Mouse (Mus musculus) layer of hippocampus, adult 8-10 months (tissue): ENCODE measurements around the gene Teddm2. TPM values are rescaled to one million over a fixed set of nuclear protein-coding genes. Genes with fewer than 3 reads are reported as not detected.
A peak's percentile ranks its signal among the peaks of the same experiment; 100 is the strongest.

Source experiments
- DNase-seq, 2 experiments: peaks; one replicate each; pipeline ENCODE4 v3.0.0; 2022; ENCODE audit warnings: low spot score in 2 of 2
- microRNA-seq, 2 experiments: library from miRNA; unstranded; fragments of <30 nt; microRNA quantifications; one replicate each; pipeline ENCODE4 v1.2.0; 2022
- total RNA-seq, 4 experiments: library from RNA; stranded (reverse); gene quantifications; 2 replicates each; pipeline ENCODE4 v1.2.4; 2022

Gene Teddm2
- total RNA-seq, 4 experiments from 2014 or later: 2.2 to 3.9 (median 2.3) TPM

- no peak for DNase-seq
Observed at GRCm38 (mm10) chr1:153836036-153836435, 64.0 kb downstream of the Teddm2 start.

- DNase-seq: no peak
Observed at GRCm38 (mm10) chr1:153830746-153831145, 69.3 kb downstream of the Teddm2 start.

GRCm38 (mm10) chr1:153820216-153820615 is 79.8 kb downstream of the Teddm2 start:
- no peak for DNase-seq

GRCm38 (mm10) chr1:153814278-153814677 is 85.8 kb downstream of the Teddm2 start:
- no peak for DNase-seq

GRCm38 (mm10) chr1:153807390-153807993 is 92.5 kb downstream of the Teddm2 start:
- DNase-seq: peak in 1 of 2 experiments; percentile 68

GRCm38 (mm10) chr1:153803530-153803929 is 96.5 kb downstream of the Teddm2 start:
- no peak for DNase-seq

- DNase-seq: no peak
Observed at GRCm38 (mm10) chr1:153802691-153803090, 97.3 kb downstream of the Teddm2 start.

Small RNAs within 50 kb of the gene (microRNA-seq; reads per million reads assigned to microRNA genes)
- gene Mir8114: 21.1 to 24.0 reads per million in 2 experiments

Other genes with a start within 250 kb of the Teddm2 start
- gene Rgs8, start 247.2 kb downstream of the Teddm2 start, total RNA-seq: 10 to 100 TPM; 52.3 to 76.3 (median 59.5) TPM
- gene Rgs16, start 159.9 kb downstream of the Teddm2 start, total RNA-seq: 1 to 10 TPM; 5.3 to 8.8 (median 7.4) TPM
- gene Rnasel, start 150.8 kb downstream of the Teddm2 start, total RNA-seq: 10 to 100 TPM in 1 of 4 experiments, 1 to 10 TPM in 3; 7.9 to 10.0 (median 8.9) TPM
- 1 to 10 TPM in 3 of 4 experiments, under 1 TPM in 1; 0.90 to 1.3 (median 1.2) TPM for gene Rgsl1, start 56.1 kb downstream of the Teddm2 start, total RNA-seq
- gene Teddm1b, start 25.9 kb downstream of the Teddm2 start, total RNA-seq: not detected
- not detected for gene Teddm1a, start 8.5 kb downstream of the Teddm2 start, total RNA-seq
- 1,000 to 10,000 TPM; 1,586 to 2,043 (median 1,837) TPM for gene Glul, start 284 bp downstream of the Teddm2 start, total RNA-seq